Mouse (Mus musculus): Measurements from ENCODE around the gene Plekhn1. TPM values are rescaled to one million over a fixed set of nuclear protein-coding genes. Genes with fewer than 3 reads are reported as not detected.

Gene Plekhn1
- total and polyA plus RNA-seq, 2 experiments, result 6.9 to 18.5 TPM

- H3K9ac ChIP-seq (ENCODE audit: low read depth, low read length), result peak within 1 kb of the TSS; percentile 65
- TF ChIP-seq CTCF (IDR thresholded peaks at IDR 0.05; ENCODE audit: low read depth, low read length), result no peak
- no peak for TF ChIP-seq POLR2A (IDR thresholded peaks at IDR 0.05; ENCODE audit: extremely low read depth, insufficient read depth, low read length)
- WGBS, result 35% methylated on average over 10 of the region's 10 CpGs
- peaks cover 11% of the 10 kb centered on the region; the same call in 1 of the 2 replicates for H3K79me2 ChIP-seq (ENCODE audit: control insufficient read depth, insufficient read depth, low read length)
- peak within 1 kb of the TSS; percentile 50 for H3K27ac ChIP-seq (replicated peaks; ENCODE audit: insufficient read depth, low read depth, low read length)
- H3K4me1 ChIP-seq (ENCODE audit: control insufficient read depth, insufficient read depth, low read length), result peaks cover 23% of the 10 kb centered on the region
- no peaks in the 10 kb centered on the region for H3K36me3 ChIP-seq (ENCODE audit: control insufficient read depth, insufficient read depth, low read length)
- peak within 1 kb of the TSS; percentile 60 for H3K4me3 ChIP-seq (ENCODE audit: insufficient read depth, low read depth, low read length)
- H3K27me3 ChIP-seq (ENCODE audit: control insufficient read depth, insufficient read depth, low read length), result no peaks in the 10 kb centered on the region
- peak; percentile 77 for DNase-seq (ENCODE audit: extremely low read depth, low read depth, low spot score)
Measured at GRCm38 (mm10) chr4:156200623-156201475, 33.8 kb downstream of the Plekhn1 start, which contains the start of gene Isg15. Gene Isg15, minus strand, starts transcription at chr4:156200818.

GRCm38 (mm10) chr4:156197829-156198205 is 36.8 kb downstream of the Plekhn1 start:
- WGBS, result 0% methylated on average over 25 of the region's 26 CpGs

GRCm38 (mm10) chr4:156197131-156197828 is 37.4 kb downstream of the Plekhn1 start, which contains the start of gene Agrn:
Gene Agrn, minus strand, starts transcription at chr4:156197488.
- DNase-seq (ENCODE audit: extremely low read depth, low read depth, low spot score), result peak; percentile 22
- peaks cover 8% of the 10 kb centered on the region; the same call in 1 of the 2 replicates for H3K4me1 ChIP-seq (ENCODE audit: control insufficient read depth, insufficient read depth, low read length)
- H3K9ac ChIP-seq (ENCODE audit: low read depth, low read length), result peak within 1 kb of the TSS; percentile 96
- TF ChIP-seq CTCF (IDR thresholded peaks at IDR 0.05; ENCODE audit: low read depth, low read length) (no peak), POLR2A (IDR thresholded peaks at IDR 0.05; ENCODE audit: extremely low read depth, insufficient read depth, low read length) (peak; percentile 78)
- WGBS, result 1% methylated on average over 50 of the region's 88 CpGs
- H3K79me2 ChIP-seq (ENCODE audit: control insufficient read depth, insufficient read depth, low read length), result 0 out of 2 replicates have a peak, but pooled peaks cover 6% of the 10 kb centered on the region
- H3K27me3 ChIP-seq (ENCODE audit: control insufficient read depth, insufficient read depth, low read length), result no peaks in the 10 kb centered on the region
- no peaks in the 10 kb centered on the region for H3K36me3 ChIP-seq (ENCODE audit: control insufficient read depth, insufficient read depth, low read length)
- H3K27ac ChIP-seq (replicated peaks; ENCODE audit: insufficient read depth, low read depth, low read length), result peak within 1 kb of the TSS; percentile 90
- H3K4me3 ChIP-seq (ENCODE audit: insufficient read depth, low read depth, low read length), result peak within 1 kb of the TSS; percentile 91

More at GRCm38 (mm10) chr4:156197829-156198205, 36.8 kb downstream of the Plekhn1 start:
- Histone ChIP-seq H3K27me3 (ENCODE audit: control insufficient read depth, insufficient read depth, low read length) (no peaks in the 10 kb centered on the region), H3K79me2 (ENCODE audit: control insufficient read depth, insufficient read depth, low read length) (0 out of 2 replicates have a peak, but pooled peaks cover 6% of the 10 kb centered on the region), H3K4me3 (ENCODE audit: insufficient read depth, low read depth, low read length) (peak overlapping the region; percentile 76), H3K27ac (replicated peaks; ENCODE audit: insufficient read depth, low read depth, low read length) (peak overlapping the region; percentile 90), H3K36me3 (ENCODE audit: control insufficient read depth, insufficient read depth, low read length) (no peaks in the 10 kb centered on the region), H3K9ac (ENCODE audit: low read depth, low read length) (peak overlapping the region; percentile 84), H3K4me1 (ENCODE audit: control insufficient read depth, insufficient read depth, low read length) (peaks cover 12% of the 10 kb centered on the region; the same call in 1 of the 2 replicates)
- peak; percentile 81 for DNase-seq (ENCODE audit: extremely low read depth, low read depth, low spot score)
- TF ChIP-seq POLR2A (IDR thresholded peaks at IDR 0.05; ENCODE audit: extremely low read depth, insufficient read depth, low read length) (0 out of 2 replicates have a peak, but pooled peaks have one; percentile 18), CTCF (IDR thresholded peaks at IDR 0.05; ENCODE audit: low read depth, low read length) (0 out of 2 replicates have a peak, but pooled peaks have one; percentile 13)

- Histone ChIP-seq H3K79me2 (ENCODE audit: control insufficient read depth, insufficient read depth, low read length) (0 out of 2 replicates have a peak, but pooled peaks cover 6% of the 10 kb centered on the region), H3K4me3 (ENCODE audit: insufficient read depth, low read depth, low read length) (peak overlapping the region; percentile 91), H3K27me3 (ENCODE audit: control insufficient read depth, insufficient read depth, low read length) (no peaks in the 10 kb centered on the region), H3K9ac (ENCODE audit: low read depth, low read length) (peak overlapping the region; percentile 96), H3K27ac (replicated peaks; ENCODE audit: insufficient read depth, low read depth, low read length) (no peak overlapping the region), H3K4me1 (ENCODE audit: control insufficient read depth, insufficient read depth, low read length) (peaks cover 7% of the 10 kb centered on the region; the same call in 1 of the 2 replicates), H3K36me3 (ENCODE audit: control insufficient read depth, insufficient read depth, low read length) (no peaks in the 10 kb centered on the region)
- 17% methylated on average over 35 of the region's 35 CpGs for WGBS
- no peak for DNase-seq (ENCODE audit: extremely low read depth, low read depth, low spot score)
- TF ChIP-seq CTCF (IDR thresholded peaks at IDR 0.05; ENCODE audit: low read depth, low read length), result no peak
- no peak for TF ChIP-seq POLR2A (IDR thresholded peaks at IDR 0.05; ENCODE audit: extremely low read depth, insufficient read depth, low read length)
Measured at GRCm38 (mm10) chr4:156195927-156196870, 38.5 kb downstream of the Plekhn1 start.

GRCm38 (mm10) chr4:156194346-156194745 is 40.3 kb downstream of the Plekhn1 start:
- H3K36me3 ChIP-seq (ENCODE audit: control insufficient read depth, insufficient read depth, low read length), result no peaks in the 10 kb centered on the region
- H3K27ac ChIP-seq (replicated peaks; ENCODE audit: insufficient read depth, low read depth, low read length), result no peak overlapping the region
- H3K27me3 ChIP-seq (ENCODE audit: control insufficient read depth, insufficient read depth, low read length), result no peaks in the 10 kb centered on the region
- H3K9ac ChIP-seq (ENCODE audit: low read depth, low read length), result no peak overlapping the region
- H3K79me2 ChIP-seq (ENCODE audit: control insufficient read depth, insufficient read depth, low read length), result 0 out of 2 replicates have a peak, but pooled peaks cover 6% of the 10 kb centered on the region
- peaks cover 7% of the 10 kb centered on the region; the same call in 1 of the 2 replicates for H3K4me1 ChIP-seq (ENCODE audit: control insufficient read depth, insufficient read depth, low read length)
- H3K4me3 ChIP-seq (ENCODE audit: insufficient read depth, low read depth, low read length), result no peak overlapping the region
- TF ChIP-seq POLR2A (IDR thresholded peaks at IDR 0.05; ENCODE audit: extremely low read depth, insufficient read depth, low read length), result no peak
- TF ChIP-seq CTCF (IDR thresholded peaks at IDR 0.05; ENCODE audit: low read depth, low read length), result no peak
- no peak for DNase-seq (ENCODE audit: extremely low read depth, low read depth, low spot score)
- WGBS, result 82% methylated on average over 6 of the region's 6 CpGs

Measured in liver, adult 2 months (tissue).